Mouse (Mus musculus) spleen, adult 2 months (tissue): ENCODE measurements around the gene Nr1h2.

Experiments
- CTCF ChIP-seq: fragments of 200-500 bp; IDR thresholded peaks from 2 replicates; pipeline ENCODE4 v1.5.1; 2011; ENCODE audit warnings: mild to moderate bottlenecking, inconsistent platforms; ENCODE audit not compliant: insufficient read depth, insufficient read length, insufficient replicate concordance; ENCODE audit errors: extremely low read depth
- POLR2A ChIP-seq: fragments of 200-500 bp; IDR thresholded peaks from 2 replicates; pipeline ENCODE4 v1.6.1; 2011; ENCODE audit warnings: low read depth, low read length, inconsistent platforms

DNA sequence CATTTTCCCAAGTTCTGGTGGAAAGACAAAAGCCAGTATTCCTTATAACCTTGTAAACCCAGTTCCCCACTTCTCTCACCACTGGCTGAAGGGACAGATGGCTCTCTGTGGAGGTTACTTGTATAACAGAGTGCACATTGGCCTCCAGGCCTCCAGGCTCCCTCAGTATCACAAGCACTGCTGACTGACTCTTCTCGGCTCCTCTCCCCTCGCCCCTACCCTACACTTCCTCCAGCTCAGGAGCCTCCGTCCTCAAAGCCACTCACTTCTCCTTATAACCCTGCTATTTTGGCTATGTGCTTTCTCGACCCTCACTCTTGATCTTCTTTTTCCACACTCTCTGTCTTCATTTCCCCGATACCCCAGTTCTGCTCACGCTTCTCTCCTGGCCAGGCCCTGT, 11.7 kb upstream of the Nr1h2 start:
- TF ChIP-seq CTCF (no peak), POLR2A (no peak)
